Mouse (Mus musculus) CH12.LX (cell line): ENCODE measurements around the gene Pon1. TPM values are rescaled to one million over a fixed set of nuclear protein-coding genes. Genes with fewer than 3 reads are reported as not detected.

Experiments used
- DNase-seq: peaks from one replicate; pipeline ENCODE4 v3.0.0-alpha.2; 2013; ENCODE audit errors: extremely low read depth
- H3K27ac ChIP-seq: 2 replicates; pipeline ENCODE4 v1.5.1; 2012; ENCODE audit warnings: low read depth, mild to moderate bottlenecking, control low read depth, moderate library complexity; ENCODE audit not compliant: insufficient read depth
- H3K27me3 ChIP-seq: replicated peaks from 2 replicates; pipeline ENCODE3; 2012; ENCODE audit warnings: inconsistent platforms
- H3K36me3 ChIP-seq, 2 experiments: replicated peaks in 1 of 2; 2 replicates each; pipeline versions ENCODE3 to v1.6.1; 2012; ENCODE audit warnings: inconsistent platforms in 1 of 2, low read length in 1 of 2, mild to moderate bottlenecking in 1 of 2, mixed read lengths in 1 of 2, moderate library complexity in 1 of 2; ENCODE audit not compliant: control insufficient read depth in 1 of 2, insufficient read depth in 1 of 2
- H3K4me1 ChIP-seq, 2 experiments: 2 replicates each; pipeline ENCODE4 v1.6.1; 2012; ENCODE audit warnings: inconsistent platforms in 1 of 2, moderate library complexity in 1 of 2; ENCODE audit not compliant: insufficient read depth in 2 of 2, control insufficient read depth in 1 of 2
- H3K4me2 ChIP-seq: 2 replicates; pipeline ENCODE4 v1.6.1; 2012; ENCODE audit warnings: low read depth, mild to moderate bottlenecking, control low read depth; ENCODE audit not compliant: poor library complexity, insufficient read depth, severe bottlenecking
- H3K4me3 ChIP-seq, 3 experiments: fragments of 150-350 bp in 1 of 3; sonication (generic) in 1 of 3; replicated peaks in 1 of 3; 2 replicates each; pipeline versions ENCODE3 to v1.5.1; 2011 to 2012; ENCODE audit warnings: low read depth in 2 of 3, low read length in 2 of 3, mild to moderate bottlenecking in 2 of 3, moderate library complexity in 2 of 3, control low read depth in 1 of 3, improper control_type of control experiment in 1 of 3, inconsistent platforms in 1 of 3, mixed read lengths in 1 of 3; ENCODE audit not compliant: poor library complexity in 1 of 3
- H3K79me2 ChIP-seq: replicated peaks from 2 replicates; pipeline ENCODE4 v1.6.1; 2012; ENCODE audit warnings: mild to moderate bottlenecking, moderate library complexity; ENCODE audit not compliant: control insufficient read depth, poor library complexity, insufficient read depth, severe bottlenecking; ENCODE audit errors: extremely low read depth
- H3K9ac ChIP-seq: 2 replicates; pipeline ENCODE4 v1.6.1; 2012; ENCODE audit warnings: low read depth, mild to moderate bottlenecking, control low read depth, moderate library complexity; ENCODE audit not compliant: insufficient read depth
- H3K9me3 ChIP-seq: replicated peaks from 2 replicates; pipeline ENCODE3; 2012; ENCODE audit warnings: low read length, inconsistent platforms, mixed read lengths
- CHD1 ChIP-seq: IDR thresholded peaks from 2 replicates; pipeline ENCODE4 v1.6.1; 2012; ENCODE audit warnings: low read depth, low read length, improper control_type of control experiment, inconsistent platforms
- CHD2 ChIP-seq: IDR thresholded peaks from 2 replicates; pipeline ENCODE4 v1.6.1; 2011; ENCODE audit warnings: low read length, improper control_type of control experiment
- CTCF ChIP-seq, 2 experiments: IDR thresholded peaks in 1 of 2; conservative IDR thresholded peaks in 1 of 2; 2 replicates each; pipeline ENCODE4 v1.5.1; 2011 to 2012; ENCODE audit warnings: low read depth in 2 of 2, low read length in 2 of 2, improper control_type of control experiment in 1 of 2, inconsistent platforms in 1 of 2, mild to moderate bottlenecking in 1 of 2, moderate library complexity in 1 of 2
- E2F4 ChIP-seq: IDR thresholded peaks from 2 replicates; pipeline ENCODE4 v1.6.1; 2011; ENCODE audit warnings: low read depth, low read length, improper control_type of control experiment; ENCODE audit not compliant: insufficient replicate concordance
- ELF1 ChIP-seq: IDR thresholded peaks from 2 replicates; pipeline ENCODE4 v1.6.1; 2014; ENCODE audit warnings: low read depth, mild to moderate bottlenecking, inconsistent platforms, low read length, improper control_type of control experiment
- ETS1 ChIP-seq: conservative IDR thresholded peaks from 2 replicates; pipeline ENCODE4 v1.6.1; 2012; ENCODE audit warnings: low read depth, mild to moderate bottlenecking, inconsistent platforms, low read length, improper control_type of control experiment, moderate library complexity
- IRF4 ChIP-seq: IDR thresholded peaks from 2 replicates; pipeline ENCODE4 v1.6.1; 2014; ENCODE audit warnings: low read depth, mild to moderate bottlenecking, inconsistent platforms, low read length, improper control_type of control experiment
- KAT2A ChIP-seq: IDR thresholded peaks from 2 replicates; pipeline ENCODE4 v1.6.1; 2012; ENCODE audit warnings: low read length, improper control_type of control experiment, inconsistent platforms; ENCODE audit not compliant: insufficient replicate concordance
- MAFK ChIP-seq: IDR thresholded peaks from 2 replicates; pipeline ENCODE4 v1.6.1; 2011; ENCODE audit warnings: low read length, improper control_type of control experiment; ENCODE audit not compliant: insufficient replicate concordance
- MAZ ChIP-seq: IDR thresholded peaks from 2 replicates; pipeline ENCODE4 v1.6.1; 2012; ENCODE audit warnings: low read depth, mild to moderate bottlenecking, inconsistent platforms, low read length, improper control_type of control experiment, moderate library complexity
- MYC ChIP-seq: IDR thresholded peaks from 2 replicates; pipeline ENCODE4 v1.6.1; 2011; ENCODE audit warnings: low read depth, mild to moderate bottlenecking, improper control_type of control experiment, low read length
- NELFE ChIP-seq: IDR thresholded peaks from 2 replicates; pipeline ENCODE4 v1.6.1; 2011; ENCODE audit warnings: low read depth, low read length, improper control_type of control experiment
- PAX5 ChIP-seq: IDR thresholded peaks from 2 replicates; pipeline ENCODE4 v1.6.1; 2012; ENCODE audit warnings: low read length, inconsistent platforms, mixed read lengths
- RAD21 ChIP-seq: IDR thresholded peaks from 2 replicates; pipeline ENCODE4 v1.6.1; 2011; ENCODE audit warnings: low read depth, mild to moderate bottlenecking, low read length, improper control_type of control experiment, moderate library complexity
- RCOR1 ChIP-seq: conservative IDR thresholded peaks from 2 replicates; pipeline ENCODE4 v1.6.1; 2012; ENCODE audit warnings: low read depth, mild to moderate bottlenecking, inconsistent platforms, low read length, improper control_type of control experiment
- SIN3A ChIP-seq: IDR thresholded peaks from 2 replicates; pipeline ENCODE4 v1.6.1; 2012; ENCODE audit warnings: low read length, improper control_type of control experiment, inconsistent platforms
- TBP ChIP-seq: conservative IDR thresholded peaks from 2 replicates; pipeline ENCODE4 v1.6.1; 2011; ENCODE audit warnings: low read depth, low read length, improper control_type of control experiment
- ZC3H11A ChIP-seq: IDR thresholded peaks from 2 replicates; pipeline ENCODE4 v1.6.1; 2012; ENCODE audit warnings: low read depth, mild to moderate bottlenecking, inconsistent platforms, low read length, improper control_type of control experiment
- ZNF384 ChIP-seq: IDR thresholded peaks from 2 replicates; pipeline ENCODE4 v1.6.1; 2012; ENCODE audit warnings: low read depth, low read length, improper control_type of control experiment, inconsistent platforms
- dilution Hi-C: fragments of 300-500 bp; cut with MboI; formaldehyde crosslinking; loops from 2 replicates; pipeline ENCODE4 v1.14.3; 2020; ENCODE audit warnings: low sequenced_read_pairs; ENCODE audit not compliant: extremely low pct_unique_long_range_greater_than_20kb, extremely low pct_ligation_motif_present
- in situ Hi-C: fragments of 300-500 bp; cut with MboI; formaldehyde crosslinking; loops from 3 replicates; pipeline ENCODE4 v1.14.3; 2019; ENCODE audit warnings: low sequenced_read_pairs, low pct_ligation_motif_present, low pct_unique_long_range_greater_than_20kb, mixed read lengths
- polyA plus RNA-seq: library from polyadenylated mRNA; unstranded; fragments of >175 nt; gene quantifications from 2 replicates; pipeline ENCODE4 v1.2.1, GENCODE M21; 2012; ENCODE audit warnings: low read depth; ENCODE audit not compliant: insufficient read length
- total RNA-seq, 2 experiments: library from RNA; depleted of rRNA; stranded (reverse); fragments of 300-350 nt in 1 of 2; fragments of >200 nt in 1 of 2; gene quantifications; 2 replicates each; pipeline ENCODE4 v1.2.3; 2012 to 2014

Pon1 gene
- total and polyA plus RNA-seq, 3 experiments: not detected

- dilution Hi-C loops: no loop called here
- Histone ChIP-seq H3K27ac (no peak overlapping the region), H3K4me3 (no peak overlapping the region), H3K9me3 (no peaks in the 10 kb centered on the region), H3K4me2 (no peak overlapping the region), H3K36me3 (no peaks in the 10 kb centered on the region), H3K4me1 (peaks cover 0 to 5% of the 10 kb centered on the region in 2 experiments; a peak in 1 of 4 replicates), H3K27me3 (no peaks in the 10 kb centered on the region), H3K9ac (no peak overlapping the region), H3K79me2 (no peaks in the 10 kb centered on the region)
- DNase-seq: no peak
- in situ Hi-C loops: loop anchor here (25.0 kb wide), 1 partner anchor 237 kb away; the partner anchor contains the start of gene Asb4
- no peak for TF ChIP-seq MAZ
- TF ChIP-seq RAD21: no peak
- no peak for TF ChIP-seq IRF4
- no peak for TF ChIP-seq ETS1
- no peak for TF ChIP-seq NELFE
- TF ChIP-seq MAFK: no peak
- TF ChIP-seq TBP: no peak
- TF ChIP-seq CHD2: no peak
- TF ChIP-seq CHD1: no peak
- TF ChIP-seq ELF1: no peak
- TF ChIP-seq SIN3A: no peak
- TF ChIP-seq MYC: no peak
- no peak for TF ChIP-seq E2F4
- TF ChIP-seq CTCF (conservative IDR thresholded peaks at IDR 0.05 in 1 of 2, IDR thresholded peaks at IDR 0.05 in 1 of 2; ENCODE audit: low read depth in 2 of 2, low read length in 2 of 2): no peak
- no peak for TF ChIP-seq PAX5
- no peak for TF ChIP-seq KAT2A
- TF ChIP-seq ZC3H11A: no peak
Observed at GRCm38 (mm10) chr6:5149941-5150340, 43.8 kb downstream of the Pon1 start.

- Histone ChIP-seq H3K27me3 (no peaks in the 10 kb centered on the region), H3K9ac (no peak overlapping the region), H3K79me2 (no peaks in the 10 kb centered on the region), H3K36me3 (no peaks in the 10 kb centered on the region), H3K4me2 (peak overlapping the region; percentile 24)
- no peak for DNase-seq
- dilution Hi-C loops (no loop called here), in situ Hi-C loops (loop anchor here (25.0 kb wide), 1 partner anchor 240 kb away; the partner anchor contains the start of gene Asb4)
- TF ChIP-seq ZNF384 (no peak), MAZ (no peak), RCOR1 (no peak), KAT2A (no peak), ZC3H11A (no peak), MYC (no peak)
- TF ChIP-seq, all 38 proteins: peak for 0
- Histone ChIP-seq H3K27ac (no peak overlapping the region), H3K4me1 (peaks cover 0 to 5% of the 10 kb centered on the region in 2 experiments; a peak in 1 of 4 replicates), H3K4me3 (no peak overlapping the region), H3K9me3 (no peaks in the 10 kb centered on the region)
Observed at GRCm38 (mm10) chr6:5147488-5148142, 46.1 kb downstream of the Pon1 start.
